Mouse (Mus musculus) megakaryocyte, adult 5-6 weeks (primary cell): ENCODE measurements around the gene Scyl1. TPM values are rescaled to one million over a fixed set of nuclear protein-coding genes. Genes with fewer than 3 reads are reported as not detected.

Source experiments
- ATAC-seq: 2 replicates; pipeline ENCODE4 v1.8.0; 2016; ENCODE audit warnings: mild to moderate bottlenecking, inconsistent platforms; ENCODE audit not compliant: poor library complexity, severe bottlenecking
- total RNA-seq, 2 experiments: library from RNA; stranded (forward) in 1 of 2; stranded (reverse) in 1 of 2; fragments of 153-499, 151-499 nt in 1 of 2; fragments of 221-1000, 200-1000 nt in 1 of 2; gene quantifications; 2 replicates each; pipeline versions ENCODE4 v1.2.3 to v1.2.4; 2015 to 2017

Gene Scyl1
- total RNA-seq, 2 experiments from 2014 or later: 21.8 to 30.9 TPM

DNA sequence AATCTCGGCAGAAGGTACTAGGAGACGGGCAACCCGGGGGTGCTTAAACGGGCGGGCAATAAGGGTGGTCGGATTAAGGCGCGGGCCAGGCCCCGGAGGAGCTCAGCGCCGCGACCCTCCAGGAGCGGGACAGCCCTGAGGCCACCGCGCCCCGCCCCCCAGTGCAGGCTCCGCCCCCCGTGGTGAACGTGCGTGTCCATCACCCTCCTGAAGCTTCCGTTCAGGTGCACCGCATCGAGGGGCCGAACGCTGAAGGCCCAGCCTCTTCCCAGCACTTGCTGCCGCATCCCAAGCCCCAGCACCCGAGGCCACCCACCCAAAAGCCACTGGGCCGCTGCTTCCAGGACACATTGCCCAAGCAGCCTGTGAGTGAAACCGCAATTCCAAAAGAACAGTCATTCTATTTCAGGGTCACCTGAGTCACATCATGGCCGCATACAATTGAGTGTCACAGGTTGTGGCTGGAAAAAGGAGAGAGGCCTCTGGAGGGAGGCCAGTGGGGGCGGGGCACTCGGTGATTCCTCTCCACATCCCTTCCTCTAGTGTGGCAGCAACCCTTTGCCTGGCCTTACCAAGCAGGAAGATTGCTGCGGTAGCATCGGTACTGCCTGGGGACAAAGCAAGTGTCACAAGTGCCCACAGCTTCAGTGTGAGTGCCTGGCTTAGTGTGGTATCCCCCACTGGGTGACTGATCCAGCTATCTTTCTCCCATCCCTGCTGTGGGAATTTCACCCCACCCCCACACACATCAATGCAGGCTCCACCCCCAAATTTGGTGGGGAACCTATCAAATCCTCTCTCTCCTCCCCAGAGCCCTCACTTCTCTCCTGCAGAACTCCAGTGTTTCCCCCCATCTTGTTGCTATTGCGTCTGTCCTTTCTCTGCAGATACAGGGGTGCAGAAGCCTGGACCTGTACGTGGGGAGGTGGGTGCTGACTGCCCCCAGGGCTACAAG lies 25.2 kb downstream of the Scyl1 start:
- no peak for ATAC-seq

DNA sequence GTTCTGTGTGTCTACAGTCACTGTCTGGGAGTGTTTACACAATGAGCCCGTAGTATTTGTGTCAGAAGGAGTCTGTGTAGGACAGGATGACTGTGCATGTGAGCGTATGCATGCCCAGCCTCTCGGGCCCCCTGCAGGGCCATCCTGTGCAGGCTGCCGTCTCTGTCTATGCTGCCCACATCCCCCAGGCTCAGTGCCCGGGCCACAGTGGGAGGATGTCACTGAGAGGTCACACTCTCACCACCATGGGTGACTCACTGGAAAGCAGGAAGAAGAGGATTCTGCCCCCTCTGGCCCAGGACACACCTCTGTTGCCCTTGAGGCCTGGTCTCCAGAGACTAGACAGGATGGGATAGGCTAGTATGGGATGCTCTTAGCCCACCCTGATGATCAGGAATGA lies 27.6 kb downstream of the Scyl1 start:
- peak; percentile 63 for ATAC-seq

DNA sequence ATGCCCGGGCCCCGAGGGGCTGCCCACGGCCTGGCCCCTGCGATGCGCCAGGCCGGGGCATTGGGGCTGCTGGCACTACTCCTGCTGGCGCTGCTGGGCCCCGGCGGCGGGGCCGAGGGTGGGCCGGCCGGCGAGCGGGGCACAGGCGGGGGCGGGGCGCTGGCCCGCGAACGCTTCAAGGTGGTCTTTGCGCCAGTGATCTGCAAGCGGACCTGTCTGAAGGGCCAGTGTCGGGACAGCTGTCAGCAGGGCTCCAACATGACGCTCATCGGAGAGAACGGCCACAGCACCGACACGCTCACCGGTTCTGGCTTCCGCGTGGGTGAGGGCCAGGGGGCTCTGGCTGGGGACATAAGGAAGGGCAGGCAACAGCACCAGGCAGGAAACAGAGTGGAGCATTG lies 29.0 kb downstream of the Scyl1 start:
- no peak for ATAC-seq

DNA sequence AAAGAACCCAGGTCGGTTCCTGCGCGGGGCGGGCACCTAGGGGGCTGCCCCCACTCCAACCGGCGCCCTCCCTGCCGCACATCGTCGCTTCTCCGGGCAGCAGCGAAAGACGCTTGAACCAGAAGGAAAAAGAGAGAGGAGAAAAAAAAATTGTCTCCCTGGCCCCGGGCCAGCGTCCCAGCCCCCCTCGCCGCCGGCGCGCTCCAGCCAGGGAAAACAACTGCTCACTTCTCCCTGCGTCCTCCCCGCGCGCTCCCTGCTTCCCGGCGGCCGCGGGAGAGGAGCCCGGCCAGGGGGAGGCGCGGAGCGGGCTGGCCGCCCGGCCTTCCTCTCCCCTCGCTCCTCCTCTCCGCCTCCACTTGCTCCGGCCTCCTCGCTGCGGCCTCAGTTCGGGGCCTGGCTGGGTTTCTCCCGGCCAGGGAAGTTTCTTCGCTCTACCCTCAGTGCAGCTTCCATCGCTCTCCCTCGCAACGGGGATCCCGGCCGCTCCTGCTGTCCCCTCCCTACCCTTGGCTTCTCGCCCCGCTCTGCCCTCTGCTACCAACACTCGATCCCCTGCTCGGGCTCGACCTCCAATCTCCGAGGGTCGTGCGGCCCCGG lies 29.5 kb downstream of the Scyl1 start:
- peak; percentile 14; the same call in 1 of the 2 replicates for ATAC-seq

DNA sequence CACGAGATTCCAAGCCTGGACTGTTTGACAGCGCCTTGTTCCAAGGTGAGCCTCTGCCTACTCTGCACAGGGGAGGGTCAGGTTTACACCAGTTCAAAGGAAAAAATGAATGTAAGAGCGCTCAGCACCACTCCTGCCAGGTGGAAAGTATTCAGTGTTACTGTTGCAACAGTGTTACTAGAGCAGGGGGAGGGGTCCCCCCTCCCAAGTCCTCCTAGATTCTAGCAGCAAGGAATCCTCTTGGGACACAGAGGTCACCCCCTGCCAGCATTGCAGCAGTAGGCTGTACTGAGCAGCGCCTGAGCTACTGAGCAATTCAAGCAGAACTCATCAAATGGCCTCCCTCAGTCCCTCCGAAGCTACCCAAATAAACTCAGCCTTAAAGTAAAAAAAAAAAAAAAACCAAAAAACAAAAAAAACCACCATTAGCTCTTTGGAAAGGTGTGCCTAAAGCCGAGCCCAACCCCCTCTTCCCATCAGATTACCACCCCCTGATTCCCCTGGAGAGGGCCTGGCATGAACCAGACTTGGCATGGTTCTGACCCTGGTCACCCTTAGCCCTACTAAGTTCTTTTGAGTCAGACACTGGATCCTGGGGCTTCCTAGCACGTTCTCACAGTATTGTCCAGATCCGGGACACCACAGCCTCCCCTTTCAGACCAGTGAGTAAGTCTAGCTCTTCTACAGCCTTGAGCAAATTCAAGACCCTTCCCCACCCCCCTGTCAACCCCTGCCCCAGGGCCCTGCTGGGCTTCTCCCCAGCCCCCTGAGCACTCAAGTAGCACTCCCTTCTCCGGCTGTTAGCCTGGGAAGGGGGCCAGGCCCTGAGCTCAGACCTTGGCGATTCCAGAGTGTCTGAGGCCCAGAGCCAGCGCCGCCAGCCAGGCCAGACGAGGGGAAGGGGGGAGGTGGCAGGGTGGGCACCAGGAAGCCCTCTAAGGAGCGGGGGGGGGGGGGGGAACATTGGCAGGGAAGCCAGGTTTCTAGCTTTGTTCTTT lies 30.6 kb downstream of the Scyl1 start, which contains the start of gene Ltbp3:
TSS of gene Ltbp3 (plus strand) at position 585 of the 998 bp plus-strand sequence.
- ATAC-seq: no peak

DNA sequence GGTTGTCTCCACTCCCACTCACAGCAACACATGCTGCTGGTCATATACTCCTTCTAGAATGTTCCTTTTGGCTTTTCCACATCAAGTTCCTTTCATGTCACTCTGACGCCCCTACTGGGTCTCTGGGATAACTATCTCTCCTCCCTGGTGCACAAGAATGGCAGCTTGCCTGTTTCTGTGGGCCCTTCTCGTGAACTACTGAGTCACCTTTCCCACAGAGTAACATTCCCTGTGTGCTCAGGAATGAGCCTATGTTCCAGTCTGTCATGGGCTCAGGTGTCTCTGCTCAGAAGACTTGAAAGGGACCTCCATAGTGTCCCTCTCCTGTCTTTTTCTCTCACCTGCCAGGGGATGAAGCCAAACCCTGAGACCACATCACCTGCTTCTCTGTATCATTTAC lies 31.8 kb downstream of the Scyl1 start:
- ATAC-seq: no peak

DNA sequence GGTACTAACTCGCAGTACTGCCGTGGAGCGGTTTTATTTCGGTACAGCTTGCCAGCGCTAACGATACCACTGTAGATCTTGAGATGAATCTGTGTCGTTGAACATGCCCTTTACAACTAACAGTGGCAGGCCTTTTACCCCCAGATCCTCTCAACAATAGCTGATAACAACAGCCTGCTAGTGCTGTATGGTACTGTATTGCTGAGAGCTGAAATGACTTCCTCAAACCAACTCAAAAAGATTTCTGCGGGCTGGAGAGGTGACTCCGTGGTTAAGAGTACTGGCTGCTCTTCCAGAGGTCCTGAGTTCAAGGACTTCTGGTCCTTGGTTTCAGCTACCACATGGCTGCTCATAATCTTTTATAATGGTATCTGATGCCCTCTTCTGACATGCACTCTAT lies 36.9 kb downstream of the Scyl1 start:
- ATAC-seq: no peak

DNA sequence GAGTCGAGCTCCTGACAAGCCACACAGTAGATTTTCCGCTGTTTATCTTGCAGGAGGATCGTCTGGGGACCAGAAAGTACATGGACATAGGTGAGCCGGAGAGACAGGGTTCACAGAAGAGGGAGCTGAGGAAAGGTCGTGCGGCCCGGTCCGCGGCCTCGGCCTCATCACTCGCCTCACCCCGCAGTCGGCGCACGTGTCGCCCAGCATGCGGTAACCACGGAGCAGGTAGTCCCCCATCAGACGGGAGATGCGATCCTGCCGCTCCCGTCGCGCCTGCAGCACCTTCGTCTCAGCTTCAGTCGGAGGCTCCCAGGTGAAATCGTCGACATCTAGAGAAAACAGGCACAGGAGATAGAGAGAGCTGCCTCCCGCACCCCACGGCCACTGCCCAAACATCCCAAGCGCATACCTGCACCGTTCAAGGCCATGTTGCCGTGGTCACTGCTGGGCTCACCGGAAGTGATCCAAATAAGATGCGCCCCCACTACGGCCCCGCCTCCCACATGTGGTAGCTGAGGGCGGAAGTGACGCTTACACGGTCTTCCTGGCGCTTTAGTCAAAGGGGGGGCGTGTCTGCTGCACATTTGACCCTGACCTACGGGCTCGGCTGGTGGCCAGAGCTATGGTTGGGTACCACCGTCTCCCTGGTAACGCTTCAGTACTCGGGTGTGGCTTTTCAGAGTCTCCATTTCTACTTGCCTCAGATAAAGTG lies 39.8 kb downstream of the Scyl1 start:
- peak; percentile 73 for ATAC-seq

DNA sequence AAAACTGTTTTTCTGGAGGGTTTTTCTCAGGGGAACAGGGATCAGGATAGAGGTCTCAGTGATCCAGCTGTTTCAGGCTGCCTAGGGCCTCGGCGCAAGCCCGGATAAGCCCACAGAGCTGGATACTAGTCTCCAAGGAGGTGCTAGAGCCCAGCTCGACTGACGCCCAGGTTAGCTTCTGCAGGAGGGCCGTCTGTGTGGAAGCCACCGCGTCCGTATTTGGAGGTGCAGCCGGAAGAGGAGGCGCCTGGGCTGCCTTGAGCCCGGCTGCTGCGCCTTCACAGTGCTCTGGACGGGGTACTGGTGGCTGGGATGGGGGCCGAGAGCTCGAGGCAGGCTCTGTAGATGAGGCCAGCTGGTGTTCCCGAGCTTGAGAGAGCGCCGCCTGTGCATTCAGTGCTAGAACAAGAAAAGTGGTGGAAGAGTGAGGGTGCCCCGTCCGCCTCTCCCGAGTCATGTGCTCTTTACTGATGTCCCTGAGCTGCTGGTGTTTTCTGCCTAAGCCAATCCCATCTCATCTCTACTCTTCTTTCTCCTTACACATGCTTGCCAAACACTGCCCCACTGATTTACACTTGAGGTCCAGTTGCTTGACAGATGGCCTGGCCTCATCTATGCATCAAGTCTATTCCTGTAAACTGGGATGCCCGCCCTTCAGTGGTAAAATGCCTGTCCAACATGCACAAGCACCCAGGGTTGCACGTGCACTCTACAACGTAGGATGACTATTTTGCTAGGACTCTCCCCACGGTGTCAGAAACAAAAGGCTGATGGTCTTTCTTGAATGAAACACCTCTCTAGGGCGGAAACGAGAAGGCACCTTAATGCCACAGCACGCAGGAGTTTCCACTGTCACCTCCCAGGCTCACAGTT lies 40.7 kb downstream of the Scyl1 start:
- no peak for ATAC-seq

DNA sequence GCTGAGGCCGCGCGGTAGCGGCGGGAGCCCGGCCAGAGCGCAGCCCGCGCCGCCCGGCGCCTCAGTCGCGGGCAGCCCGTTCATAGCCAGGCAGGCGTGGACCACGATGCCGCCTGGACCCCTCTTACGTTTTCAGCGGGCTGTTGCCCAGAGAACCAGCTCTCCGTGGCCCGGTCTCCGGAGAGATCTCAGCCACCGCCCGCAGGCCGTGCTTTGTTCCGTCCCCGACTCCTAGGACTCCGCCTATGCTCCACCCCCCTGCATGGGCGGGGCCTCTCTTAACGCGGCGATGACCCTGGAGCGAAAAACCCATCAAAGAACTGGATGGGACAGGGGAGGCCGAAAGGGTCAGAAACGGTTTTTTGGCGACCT lies 41.8 kb downstream of the Scyl1 start, which contains the start of gene Fam89b:
TSS of gene Fam89b (minus strand) at position 210 of the 372 bp plus-strand sequence.
- peak; percentile 34 for ATAC-seq

DNA sequence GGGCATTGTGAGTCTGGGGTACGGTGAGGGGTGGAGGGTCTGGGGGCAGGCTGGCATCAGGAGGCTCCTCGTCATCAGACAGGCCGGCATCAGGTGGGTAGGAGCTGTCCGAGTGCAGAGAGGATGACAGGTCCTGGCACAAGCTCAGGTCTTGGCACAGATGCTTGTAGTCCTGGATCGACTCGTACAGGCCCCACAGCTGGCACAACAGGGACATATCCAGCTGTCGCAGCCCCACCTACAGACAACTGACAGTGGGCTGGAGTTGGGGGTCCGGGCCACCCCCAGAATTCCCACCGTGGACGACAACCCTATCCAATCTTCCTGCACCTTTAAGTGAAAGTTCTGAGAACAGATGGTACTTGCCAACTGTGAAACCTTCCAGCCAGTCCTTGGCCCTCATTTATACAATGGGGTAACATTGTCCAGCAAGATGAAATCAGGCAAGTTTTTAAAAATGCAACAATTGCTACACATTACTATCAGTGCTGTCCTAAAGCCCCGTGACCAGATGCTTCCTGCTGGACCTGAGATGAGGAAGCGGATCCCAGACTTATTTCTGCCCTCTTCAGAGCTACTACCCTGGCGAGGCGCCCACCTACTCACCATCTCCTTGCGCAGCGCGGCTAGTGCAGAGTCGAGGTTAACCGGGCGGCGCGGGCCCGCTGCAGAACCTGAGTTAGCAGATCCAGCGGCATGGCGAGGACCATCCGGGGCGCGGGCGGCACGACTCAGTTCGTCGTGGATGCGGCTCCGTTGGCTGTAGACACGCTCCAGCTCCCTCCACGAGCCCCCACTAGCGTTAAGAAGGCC lies 42.4 kb downstream of the Scyl1 start:
- ATAC-seq: no peak

DNA sequence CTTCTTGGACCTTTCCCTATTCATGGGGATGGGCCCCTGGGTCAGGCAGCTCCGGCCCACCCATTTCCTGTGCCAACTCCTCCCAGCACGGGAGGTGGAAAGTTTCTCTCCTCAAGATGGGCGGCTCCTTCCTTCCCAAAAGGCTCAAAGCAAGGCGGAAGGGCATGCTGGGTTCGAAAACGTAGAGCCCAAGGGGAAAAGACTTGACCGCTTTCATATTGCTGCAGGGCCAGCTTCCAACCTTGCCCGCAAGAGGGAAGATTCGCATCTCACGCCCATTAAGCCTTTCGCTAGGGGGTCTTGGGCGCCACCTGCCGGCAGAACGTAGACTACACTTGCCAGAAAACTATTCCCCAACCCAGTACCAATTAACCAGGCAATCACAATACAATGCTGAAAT lies 43.5 kb downstream of the Scyl1 start:
- ATAC-seq: peak; percentile 30

DNA sequence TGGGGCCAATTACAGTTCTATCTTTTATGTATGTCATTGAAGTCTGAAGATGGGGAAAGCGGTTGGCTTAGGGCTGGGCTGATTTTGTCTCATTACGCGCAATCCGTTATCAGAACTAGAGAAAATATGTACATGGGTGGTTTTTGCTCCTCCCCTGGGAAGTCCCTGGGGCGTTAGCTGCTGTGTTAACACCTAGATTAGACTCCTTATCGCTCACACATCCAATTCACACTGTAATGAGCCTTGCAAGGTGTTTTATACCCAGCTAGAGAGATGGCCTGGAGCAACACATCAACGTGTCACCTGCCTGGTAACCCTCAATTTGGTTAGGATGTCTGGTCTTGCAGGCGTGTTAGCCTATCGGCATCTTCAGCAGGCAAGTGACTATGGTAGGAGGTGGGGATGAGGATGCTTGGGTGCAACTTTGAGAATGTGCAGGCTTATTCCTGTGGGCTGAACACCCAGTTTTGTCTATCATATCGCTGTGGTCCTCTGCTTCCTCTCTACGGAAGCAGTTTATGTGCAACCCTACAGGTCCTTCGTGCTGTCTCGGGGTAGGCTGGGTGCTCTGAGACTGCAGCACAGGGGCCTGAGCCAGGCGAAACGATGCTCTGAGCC lies 44.1 kb downstream of the Scyl1 start:
- ATAC-seq: no peak

DNA sequence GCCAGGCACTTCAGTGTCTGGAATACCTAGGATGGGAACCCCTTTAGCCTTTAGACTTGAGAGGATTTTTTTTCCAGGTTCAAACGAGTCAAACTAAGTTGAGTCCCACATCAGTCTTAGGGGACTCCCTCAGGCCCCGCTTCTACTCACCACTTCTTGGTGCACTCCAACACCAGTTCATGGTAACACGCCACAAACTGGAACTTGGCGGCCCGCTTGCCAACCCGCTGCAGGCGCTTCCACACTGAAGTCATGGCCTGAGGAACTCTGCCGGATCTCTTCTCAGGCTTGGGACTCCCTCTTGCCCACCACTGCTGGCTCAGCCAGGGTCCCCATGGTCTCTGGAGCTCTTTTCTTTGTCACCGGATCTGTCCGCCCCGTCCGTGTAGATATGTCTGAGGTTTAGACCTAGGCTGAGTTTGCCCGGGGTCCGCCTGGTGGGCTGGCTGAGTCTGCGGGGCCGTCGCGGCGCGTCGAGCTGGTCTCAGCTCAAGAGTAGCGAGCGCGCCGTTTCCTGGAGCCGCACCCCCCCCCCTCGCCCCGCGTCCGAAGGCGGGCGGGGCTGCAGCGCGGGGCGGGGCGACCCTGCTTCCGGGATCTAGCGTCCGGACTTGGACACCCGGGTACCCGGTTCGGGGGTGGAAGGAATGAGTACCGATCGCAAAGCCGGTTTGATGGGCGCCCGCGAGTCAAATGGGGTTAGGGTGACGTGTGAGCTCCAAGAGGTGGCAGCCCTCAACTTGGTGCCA lies 45.3 kb downstream of the Scyl1 start, which contains the start of gene Ehbp1l1:
TSS of gene Ehbp1l1 (minus strand) at position 551 of the 749 bp plus-strand sequence.
- peak; percentile 25 for ATAC-seq

DNA sequence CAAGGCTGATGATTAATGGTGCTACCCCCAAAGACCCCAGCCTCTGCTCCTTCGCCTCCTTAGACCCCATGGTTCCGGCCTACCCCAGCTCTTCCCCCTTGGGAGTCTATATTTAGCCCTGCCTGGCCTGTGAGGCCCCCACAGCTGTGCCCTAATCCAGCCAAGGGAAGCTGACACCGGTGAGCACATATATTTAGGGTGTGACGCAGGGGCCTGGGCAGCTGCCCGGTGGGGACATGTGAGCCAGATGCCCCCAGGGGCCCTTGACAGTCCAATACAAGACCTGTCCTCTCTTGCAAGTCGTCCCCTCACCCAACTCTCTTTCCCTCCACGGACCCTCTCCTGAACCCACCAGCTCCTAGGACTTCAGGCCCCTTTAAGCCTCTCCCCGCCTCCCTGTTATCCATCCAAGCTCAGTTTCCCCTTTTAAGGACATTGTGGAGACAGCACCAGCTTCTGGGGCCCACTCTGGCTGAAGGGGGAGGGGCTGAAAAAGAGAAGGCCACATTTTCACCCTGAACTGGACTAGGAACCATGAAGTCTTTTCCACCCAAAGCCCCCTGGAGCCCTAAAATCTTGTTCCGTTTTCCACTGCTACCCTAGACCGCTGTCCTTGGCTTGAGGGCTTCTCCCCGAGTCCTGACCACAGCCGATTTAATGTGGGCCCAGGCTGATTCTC lies 46.1 kb downstream of the Scyl1 start:
- peak; percentile 8 for ATAC-seq

DNA sequence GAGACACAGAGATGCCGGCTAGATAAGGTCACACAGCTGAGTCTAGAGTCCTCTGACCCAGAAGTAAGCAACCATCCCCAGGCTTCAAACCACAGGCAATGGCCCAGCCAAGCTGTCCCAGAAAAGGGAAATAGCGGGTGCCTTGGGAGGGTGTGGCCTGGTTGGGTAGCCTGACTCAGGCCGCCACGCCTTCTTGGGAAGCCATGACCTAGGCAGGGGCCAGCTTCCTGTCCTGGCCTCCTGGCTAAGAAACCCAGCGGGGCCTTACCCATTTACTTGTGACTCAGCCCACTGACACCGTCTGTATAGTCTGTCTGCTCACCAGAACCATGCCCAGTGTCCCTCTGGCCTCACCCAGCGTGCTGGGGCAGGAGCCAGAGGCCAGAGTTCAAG lies 46.7 kb downstream of the Scyl1 start:
- ATAC-seq: peak; percentile 67
